Mouse (Mus musculus) hindbrain, embryonic 14.5 days (tissue): Measurements from ENCODE around the gene Nbeal2. TPM values are rescaled to one million over a fixed set of nuclear protein-coding genes. Genes with fewer than 3 reads are reported as not detected.

Experiments used
- ATAC-seq: fragments of 200-750 bp; cut with Nextera tagmentation; 2 replicates; pipeline ENCODE4 v1.8.0; 2017; ENCODE audit warnings: moderate number of reproducible peaks, mild to moderate bottlenecking, moderate TSS enrichment, moderate library complexity; ENCODE audit not compliant: low FRiP score
- DNase-seq: peaks from one replicate; pipeline ENCODE4 v3.0.0-alpha.2; 2015; ENCODE audit warnings: low spot score
- H3K27ac ChIP-seq: fragments of 300-500 bp; sonication (generic); 2 replicates; pipeline ENCODE4 v1.5.1; 2014; ENCODE audit warnings: mild to moderate bottlenecking, moderate library complexity
- H3K27me3 ChIP-seq: fragments of 300-500 bp; sonication (generic); 2 replicates; pipeline ENCODE4 v1.6.1; 2014; ENCODE audit warnings: mild to moderate bottlenecking, low read length, mixed read lengths; ENCODE audit not compliant: control insufficient read depth, insufficient read depth
- H3K36me3 ChIP-seq: fragments of 300-500 bp; sonication (generic); replicated peaks from 2 replicates; pipeline ENCODE4 v1.6.1; 2014; ENCODE audit not compliant: control insufficient read depth, insufficient read depth
- H3K4me1 ChIP-seq: fragments of 300-500 bp; sonication (generic); replicated peaks from 2 replicates; pipeline ENCODE4 v1.6.1; 2014; ENCODE audit warnings: antibody characterized with exemption, low read length, mixed read lengths; ENCODE audit not compliant: control insufficient read depth, insufficient read depth
- H3K4me2 ChIP-seq: fragments of 300-500 bp; sonication (generic); replicated peaks from 2 replicates; pipeline ENCODE4 v1.6.1; 2014; ENCODE audit warnings: mild to moderate bottlenecking, moderate library complexity
- H3K4me3 ChIP-seq: fragments of 300-500 bp; sonication (generic); replicated peaks from 2 replicates; pipeline ENCODE4 v1.5.1; 2014; ENCODE audit warnings: mild to moderate bottlenecking, low read length
- H3K9ac ChIP-seq: fragments of 300-500 bp; sonication (generic); 2 replicates; pipeline ENCODE4 v1.6.1; 2014
- H3K9me3 ChIP-seq: fragments of 300-500 bp; sonication (generic); 2 replicates; pipeline ENCODE4 v1.6.1; 2016; ENCODE audit warnings: low read length; ENCODE audit not compliant: control insufficient read depth
- WGBS: fragments of 180-500 bp; shearing (Covaris S2); extraction: QIAGEN DNeasy Blood & Tissue Kit; methylation state at CpG from one replicate; pipeline ENCODE4 v1.1.7; 2014; 5-methylcytosine and 5-hydroxymethylcytosine counted together
- polyA plus RNA-seq: library from polyadenylated mRNA; unstranded; fragments of >200 nt; fragmentation: Nextera tagmentation; extraction: Ambion mirVana; gene quantifications from 2 replicates; pipeline ENCODE4 v1.2.1, GENCODE M21; 2014

Gene Nbeal2
- polyA plus RNA-seq, 1 experiment from 2014 or later: 4.0 TPM

DNA sequence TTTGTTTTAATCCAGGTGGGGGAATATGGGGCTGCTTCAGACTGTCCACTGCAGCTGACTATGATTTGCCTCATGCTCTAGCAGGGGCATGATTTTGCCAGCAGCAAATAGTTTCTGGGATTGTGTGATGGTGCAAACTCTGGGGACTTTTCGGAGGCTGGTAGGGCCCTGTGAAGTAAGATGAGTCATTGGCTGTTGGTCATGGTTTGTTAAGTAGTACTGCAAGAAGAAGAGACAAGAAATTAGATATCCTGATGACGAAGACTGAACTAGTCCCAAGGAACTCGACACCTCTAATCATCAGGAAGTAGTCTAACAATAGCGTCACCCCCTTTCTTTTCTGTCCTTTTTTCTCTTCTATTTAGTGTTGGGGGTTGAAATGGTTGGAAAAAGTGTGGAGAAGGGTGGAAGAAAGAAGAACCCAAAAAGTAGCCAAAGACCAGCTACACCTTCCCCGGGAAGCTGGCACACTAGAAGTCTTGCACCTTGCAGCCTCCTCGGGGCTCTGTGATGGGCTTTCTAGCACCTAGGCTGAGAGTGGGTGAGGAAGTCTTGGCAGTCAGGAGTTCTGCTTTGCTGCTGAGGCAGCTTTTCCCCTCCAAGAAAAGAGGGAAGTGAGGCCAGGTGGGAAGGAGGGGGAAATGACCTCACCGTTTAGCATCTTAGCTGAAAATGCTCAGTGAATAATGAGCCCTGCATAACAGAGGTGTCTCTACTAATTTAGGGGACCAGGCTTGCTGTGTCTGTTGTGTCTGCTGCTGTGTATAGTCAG lies 27.0 kb upstream of the Nbeal2 start:
- Histone ChIP-seq H3K9me3 (no peaks in the 10 kb centered on the region), H3K27me3 (no peaks in the 10 kb centered on the region), H3K36me3 (no peaks in the 10 kb centered on the region), H3K4me1 (peaks cover 36% of the 10 kb centered on the region), H3K9ac (no peak overlapping the region), H3K4me2 (no peak overlapping the region), H3K27ac (peak overlapping the region; percentile 32; the same call in 1 of the 2 replicates), H3K4me3 (no peak overlapping the region)
- WGBS: 86% methylated on average over 7 of the region's 7 CpGs
- ATAC-seq (no peak), DNase-seq (no peak)

- WGBS: 65% methylated on average over 5 of the region's 5 CpGs
- no peak overlapping the region for H3K4me3 ChIP-seq
These were observed 24.9 kb upstream of the Nbeal2 start for GRCm38 (mm10) chr9:110678886-110679285.

GRCm38 (mm10) chr9:110676492-110676911 lies 22.5 kb upstream of the Nbeal2 start:
- ATAC-seq (no peak), DNase-seq (no peak)
- Histone ChIP-seq H3K27ac (no peak overlapping the region), H3K4me3 (no peak overlapping the region), H3K4me2 (no peak overlapping the region), H3K9me3 (no peaks in the 10 kb centered on the region), H3K4me1 (no peaks in the 10 kb centered on the region), H3K27me3 (no peaks in the 10 kb centered on the region), H3K9ac (no peak overlapping the region), H3K36me3 (no peaks in the 10 kb centered on the region)
- WGBS: 87% methylated on average over 8 of the region's 8 CpGs

More at GRCm38 (mm10) chr9:110678886-110679285, 24.9 kb upstream of the Nbeal2 start:
- Histone ChIP-seq H3K36me3 (no peaks in the 10 kb centered on the region), H3K4me2 (no peak overlapping the region), H3K27ac (no peak overlapping the region), H3K9ac (no peak overlapping the region), H3K4me1 (peaks cover 17% of the 10 kb centered on the region), H3K27me3 (no peaks in the 10 kb centered on the region), H3K9me3 (no peaks in the 10 kb centered on the region)
- ATAC-seq (no peak), DNase-seq (no peak)

DNA sequence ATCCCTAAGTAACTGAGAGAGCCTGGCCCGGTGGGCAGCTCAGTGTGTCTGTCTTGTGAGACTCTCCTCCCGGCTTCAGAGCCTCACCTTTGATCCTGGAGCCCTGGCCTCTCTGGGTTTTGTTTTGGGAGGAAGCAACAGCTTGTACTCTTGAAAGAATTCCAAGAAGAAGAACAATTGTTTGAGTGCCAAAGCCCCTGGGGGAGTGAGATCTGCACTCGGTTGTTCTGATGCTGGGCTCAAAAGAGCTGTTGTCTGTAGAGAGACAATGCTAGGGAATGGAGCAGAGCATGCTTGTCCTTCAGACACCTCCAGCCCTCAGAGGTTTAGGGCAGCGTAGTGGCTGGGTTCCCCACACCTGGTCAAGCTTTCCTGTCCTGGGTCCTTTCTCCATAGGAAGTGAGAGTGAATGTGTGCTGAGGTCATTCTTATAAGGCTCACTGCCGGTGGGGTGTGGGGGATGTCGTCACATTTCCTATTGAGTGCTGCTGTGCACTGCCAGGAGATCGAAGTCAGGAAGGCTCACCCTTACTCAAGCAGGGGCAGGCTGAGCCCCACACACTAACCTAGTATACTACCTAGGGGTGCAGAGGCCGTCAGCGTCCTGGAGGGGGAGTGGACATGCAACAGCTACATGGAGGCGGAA lies 19.3 kb upstream of the Nbeal2 start:
- Histone ChIP-seq H3K4me2 (no peak overlapping the region), H3K27ac (peak overlapping the region; percentile 11; the same call in 1 of the 2 replicates), H3K9ac (no peak overlapping the region), H3K36me3 (no peaks in the 10 kb centered on the region), H3K9me3 (no peaks in the 10 kb centered on the region), H3K4me3 (no peak overlapping the region), H3K4me1 (no peaks in the 10 kb centered on the region), H3K27me3 (no peaks in the 10 kb centered on the region)
- ATAC-seq: no peak
- DNase-seq: no peak
- 54% methylated on average over 10 of the region's 10 CpGs for WGBS

DNA sequence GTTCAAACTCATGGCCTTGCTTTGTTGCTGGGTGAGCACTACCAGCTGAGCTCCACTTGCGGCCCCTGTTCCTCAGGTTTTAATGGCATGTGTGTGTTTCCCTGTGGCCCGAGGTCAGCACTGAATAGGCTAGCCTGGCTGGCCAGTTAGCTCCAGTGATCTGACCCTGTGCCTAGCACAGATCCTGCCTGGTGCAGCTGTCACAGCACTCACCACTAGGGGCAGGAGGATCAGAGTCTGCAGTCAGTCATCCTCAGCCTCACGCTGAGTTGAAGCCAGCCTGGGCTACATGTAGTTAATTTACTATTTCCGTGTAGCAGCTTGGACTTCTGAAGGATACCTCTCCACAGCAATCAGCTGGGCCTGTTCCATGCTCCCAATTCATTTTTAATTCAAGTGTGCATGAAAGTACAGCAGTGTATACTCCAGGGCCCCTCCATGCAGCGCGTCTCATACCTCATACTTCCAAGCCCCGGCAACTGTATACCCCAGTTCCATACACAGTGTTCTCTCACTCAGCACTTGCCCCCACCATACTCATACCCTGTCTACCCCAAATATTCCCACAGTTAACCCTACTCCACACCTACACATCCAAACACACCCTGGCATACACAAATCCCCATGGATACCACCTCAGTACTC lies 18.6 kb upstream of the Nbeal2 start:
- Histone ChIP-seq H3K4me2 (no peak overlapping the region), H3K4me1 (no peaks in the 10 kb centered on the region), H3K36me3 (no peaks in the 10 kb centered on the region), H3K27me3 (no peaks in the 10 kb centered on the region), H3K9me3 (no peaks in the 10 kb centered on the region), H3K4me3 (no peak overlapping the region), H3K27ac (no peak overlapping the region), H3K9ac (no peak overlapping the region)
- 59% methylated on average over 7 of the region's 7 CpGs for WGBS
- no peak for DNase-seq
- ATAC-seq: peak; percentile 24; the same call in 1 of the 2 replicates

DNA sequence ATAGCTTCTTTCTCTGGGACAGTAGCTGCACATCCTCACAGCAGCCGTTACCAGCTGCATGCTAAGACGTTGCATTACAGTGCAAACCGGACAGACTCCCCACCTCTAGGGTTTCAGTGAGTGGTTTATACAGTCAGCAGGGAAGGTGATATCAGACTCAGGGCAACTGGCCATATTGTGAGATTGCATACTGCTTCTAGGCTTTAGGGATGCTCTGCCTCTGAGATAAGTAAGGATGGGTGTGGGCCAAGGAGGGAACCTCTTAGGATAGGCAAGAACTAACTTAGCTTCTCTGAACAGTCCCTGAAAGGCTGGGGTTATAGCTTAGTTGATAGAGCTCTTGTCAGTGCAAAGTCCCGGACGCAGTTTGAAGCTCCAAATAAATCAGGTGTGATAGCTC lies 15.8 kb upstream of the Nbeal2 start:
- Histone ChIP-seq H3K4me1 (peaks cover 10% of the 10 kb centered on the region), H3K9me3 (no peaks in the 10 kb centered on the region), H3K4me3 (no peak overlapping the region), H3K4me2 (no peak overlapping the region), H3K27ac (no peak overlapping the region), H3K27me3 (no peaks in the 10 kb centered on the region), H3K9ac (no peak overlapping the region), H3K36me3 (no peaks in the 10 kb centered on the region)
- WGBS: 92% methylated on average over 5 of the region's 5 CpGs
- ATAC-seq (no peak), DNase-seq (no peak)

DNA sequence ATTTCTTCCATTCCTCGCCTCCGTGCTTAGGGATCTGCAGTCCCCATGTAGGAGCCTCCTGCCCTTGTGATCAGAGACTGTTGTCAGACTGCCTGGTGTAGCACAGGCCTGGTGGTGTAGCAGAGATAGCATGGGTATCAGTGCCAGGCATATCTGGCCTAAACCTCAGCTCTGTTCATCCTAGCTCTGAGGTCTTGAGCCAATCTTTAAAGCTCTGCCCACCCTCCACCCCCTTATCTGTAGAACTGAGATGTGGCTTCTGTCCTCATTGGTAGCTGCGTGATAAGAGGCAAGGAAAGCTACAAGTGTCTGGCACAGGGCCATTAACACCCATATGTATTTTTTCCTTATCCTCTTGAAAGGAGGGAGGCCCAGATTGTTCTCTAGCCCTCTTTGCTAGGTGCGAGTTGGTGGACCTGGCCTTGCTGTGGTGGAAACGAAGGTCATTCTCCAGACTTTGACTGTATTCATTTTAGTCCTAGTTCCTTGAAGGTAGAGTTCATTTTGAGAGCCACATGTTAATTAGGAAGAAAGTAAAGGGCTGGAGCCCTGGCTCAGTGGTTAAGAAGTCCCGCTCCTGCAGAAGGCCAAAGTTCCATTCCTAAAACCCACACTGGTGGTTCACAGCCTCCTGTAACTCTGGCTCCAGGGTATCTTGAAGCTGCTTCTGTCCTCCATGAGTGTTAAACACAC lies 14.8 kb upstream of the Nbeal2 start:
- Histone ChIP-seq H3K9me3 (no peaks in the 10 kb centered on the region), H3K36me3 (no peaks in the 10 kb centered on the region), H3K4me1 (peaks cover 10% of the 10 kb centered on the region), H3K4me2 (no peak overlapping the region), H3K9ac (no peak overlapping the region), H3K27me3 (no peaks in the 10 kb centered on the region), H3K4me3 (no peak overlapping the region), H3K27ac (no peak overlapping the region)
- 93% methylated on average over 6 of the region's 6 CpGs for WGBS
- ATAC-seq (no peak), DNase-seq (no peak)

DNA sequence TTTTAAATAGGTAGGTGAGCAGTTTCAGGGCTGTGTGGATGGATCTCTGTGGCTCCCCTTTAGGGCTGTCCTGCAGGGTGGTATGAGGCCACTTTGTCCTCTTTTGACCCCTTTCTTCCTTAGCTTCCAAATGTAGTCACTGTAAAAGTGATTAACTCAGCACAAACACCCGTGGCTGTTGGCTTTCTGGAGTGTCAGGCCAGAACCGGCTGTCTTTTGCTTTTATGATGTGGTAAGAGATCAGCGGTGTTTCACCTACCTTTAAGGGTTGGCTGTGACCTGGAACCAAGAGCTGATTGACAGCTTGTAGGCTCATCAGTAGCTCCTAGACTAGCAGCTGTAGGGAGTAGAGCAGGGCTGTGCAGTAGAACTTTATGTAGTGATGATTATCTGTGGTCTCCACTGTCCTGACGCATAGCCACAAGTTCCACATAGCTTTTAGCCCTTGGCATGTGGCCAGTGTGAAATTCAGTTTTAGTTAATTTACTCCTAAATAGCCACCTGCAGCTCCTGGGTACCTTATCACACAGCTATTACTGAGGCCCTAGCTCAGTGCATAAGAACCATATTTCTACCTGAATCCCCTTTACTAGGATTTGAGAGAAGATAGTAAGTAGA lies 13.4 kb upstream of the Nbeal2 start:
- 88% methylated on average over 4 of the region's 4 CpGs for WGBS
- H3K36me3 ChIP-seq: no peaks in the 10 kb centered on the region
- H3K4me2 ChIP-seq: no peak overlapping the region
- H3K27me3 ChIP-seq: no peaks in the 10 kb centered on the region
- peaks cover 10% of the 10 kb centered on the region for H3K4me1 ChIP-seq
- H3K4me3 ChIP-seq: no peak overlapping the region
- DNase-seq (no peak), ATAC-seq (no peak)
- no peak overlapping the region for H3K27ac ChIP-seq
- H3K9ac ChIP-seq: no peak overlapping the region
- no peaks in the 10 kb centered on the region for H3K9me3 ChIP-seq
